Mouse (Mus musculus) E14TG2a.4 (cell line): ENCODE results near the gene Mrc2.

Source experiments
- CTCF ChIP-seq: conservative IDR thresholded peaks from 2 replicates; pipeline ENCODE4 v1.5.1; 2014; ENCODE audit warnings: low read length
- NANOG ChIP-seq: IDR thresholded peaks from 2 replicates; pipeline ENCODE4 v1.6.1; 2014; ENCODE audit warnings: borderline replicate concordance, low read length, mixed read lengths
- POU5F1 ChIP-seq: IDR thresholded peaks from 2 replicates; pipeline ENCODE4 v1.6.1; 2014; ENCODE audit warnings: low read length, borderline replicate concordance

- TF ChIP-seq CTCF (no peak), NANOG (no peak), POU5F1 (no peak)
Measured at GRCm38 (mm10) chr11:105362946-105363597, 70.6 kb downstream of the Mrc2 start.
